Mouse (Mus musculus) gastrocnemius, adult 2 months (tissue): Measurements from ENCODE around the gene Gm26602. TPM values are rescaled to one million over a fixed set of nuclear protein-coding genes. Genes with fewer than 3 reads are reported as not detected.

Source experiments
- DNase-seq: peaks from one replicate; pipeline ENCODE4 v3.0.0; 2022
- H3K27ac ChIP-seq: fragments of 200-600 bp; 2 replicates; pipeline ENCODE4 v1.8.1; 2022; ENCODE audit warnings: mild to moderate bottlenecking
- H3K4me3 ChIP-seq: fragments of 200-600 bp; 2 replicates; pipeline ENCODE4 v1.8.1; 2022; ENCODE audit warnings: mild to moderate bottlenecking, moderate library complexity
- CTCF ChIP-seq: fragments of 200-600 bp; IDR thresholded peaks from 2 replicates; pipeline ENCODE4 v1.8.1; 2022; ENCODE audit warnings: antibody characterized with exemption, mild to moderate bottlenecking, moderate library complexity
- intact Hi-C: fragments of 180-260 bp; cut with DNase I; formaldehyde crosslinking; loops from one replicate; pipeline ENCODE4 v1.15.1; 2025
- total RNA-seq, 2 experiments: library from RNA; stranded (reverse); gene quantifications; 2 replicates each; pipeline ENCODE4 v1.2.3; 2021

The Gm26602 gene
- total RNA-seq, 2 experiments from 2014 or later: not detected

- Histone ChIP-seq H3K27ac (no peak overlapping the region), H3K4me3 (no peak overlapping the region)
- no peak for DNase-seq
- intact Hi-C loops: no loop called here
- TF ChIP-seq CTCF: no peak
Observed at GRCm38 (mm10) chr10:79914131-79914947, 3.7 kb downstream of the Gm26602 start.

- intact Hi-C loops: no loop called here
- DNase-seq: no peak
- Histone ChIP-seq H3K4me3 (no peak overlapping the region; the same call in 1 of the 2 replicates), H3K27ac (no peak overlapping the region)
- TF ChIP-seq CTCF: no peak
Observed at GRCm38 (mm10) chr10:79914948-79915596, 4.4 kb downstream of the Gm26602 start.

GRCm38 (mm10) chr10:79916081-79916480 is 5.4 kb downstream of the Gm26602 start:
- peak overlapping the region; percentile 97 for H3K27ac ChIP-seq
- no peak for DNase-seq
- TF ChIP-seq CTCF: no peak
- intact Hi-C loops: no loop called here
- peak overlapping the region; percentile 95 for H3K4me3 ChIP-seq

- TF ChIP-seq CTCF: no peak
- DNase-seq: peak; percentile 93
- Histone ChIP-seq H3K27ac (peak within 1 kb of the TSS; percentile 97), H3K4me3 (peak within 1 kb of the TSS; percentile 95)
- intact Hi-C loops: no loop called here
Observed at GRCm38 (mm10) chr10:79916808-79917531, 6.3 kb downstream of the Gm26602 start, which contains the start of gene Kiss1r. TSS of gene Kiss1r (plus strand) at chr10:79916971.

- Histone ChIP-seq H3K27ac (peak overlapping the region; percentile 97), H3K4me3 (peak overlapping the region; percentile 95)
- intact Hi-C loops: no loop called here
- DNase-seq: no peak
- TF ChIP-seq CTCF: no peak
Observed at GRCm38 (mm10) chr10:79917532-79918100, 7.0 kb downstream of the Gm26602 start.

- no peak for TF ChIP-seq CTCF
- DNase-seq: no peak
- Histone ChIP-seq H3K27ac (peak overlapping the region; percentile 35), H3K4me3 (peak overlapping the region; percentile 51)
- intact Hi-C loops: no loop called here
Observed at GRCm38 (mm10) chr10:79918231-79919078, 7.8 kb downstream of the Gm26602 start.

GRCm38 (mm10) chr10:79919251-79919849 is 8.7 kb downstream of the Gm26602 start:
- intact Hi-C loops: no loop called here
- TF ChIP-seq CTCF: no peak
- no peak overlapping the region for H3K4me3 ChIP-seq
- H3K27ac ChIP-seq: no peak overlapping the region
- DNase-seq: no peak

GRCm38 (mm10) chr10:79920056-79920890 is 9.6 kb downstream of the Gm26602 start:
- DNase-seq: no peak
- Histone ChIP-seq H3K4me3 (no peak overlapping the region), H3K27ac (no peak overlapping the region)
- no peak for TF ChIP-seq CTCF
- intact Hi-C loops: no loop called here

GRCm38 (mm10) chr10:79920958-79921535 is 10.4 kb downstream of the Gm26602 start, which contains the start of gene R3hdm4:
TSS of gene R3hdm4 (minus strand) at chr10:79921208.
- Histone ChIP-seq H3K4me3 (peak within 1 kb of the TSS; percentile 50), H3K27ac (no peak within 1 kb of the TSS)
- DNase-seq: no peak
- TF ChIP-seq CTCF: no peak
- intact Hi-C loops: no loop called here

- Histone ChIP-seq H3K4me3 (peak overlapping the region; percentile 50), H3K27ac (no peak overlapping the region)
- intact Hi-C loops: no loop called here
- DNase-seq: no peak
- TF ChIP-seq CTCF: no peak
Observed at GRCm38 (mm10) chr10:79921572-79921971, 10.9 kb downstream of the Gm26602 start.
